Mouse (Mus musculus) adrenal gland, postnatal 14 days (tissue): ENCODE measurements around the gene Mrc2. TPM values are rescaled to one million over a fixed set of nuclear protein-coding genes. Genes with fewer than 3 reads are reported as not detected.

Source experiments
- DNase-seq: peaks from one replicate; pipeline ENCODE4 v3.0.0; 2021; ENCODE audit warnings: mixed read lengths
- long read RNA-seq, 2 experiments: library from polyadenylated mRNA; stranded (forward); transcript quantifications; one replicate each; pipeline ENCODE4 v2.0.0; 2021
- total RNA-seq: library from RNA; stranded (reverse); gene quantifications from 2 replicates; pipeline ENCODE4 v1.2.3, GENCODE M21; 2021

Mrc2 gene
- 20.4 and 21.7 TPM in 2 replicates for total RNA-seq
- long read RNA-seq, experiment 1, full-length matches to known transcripts: 3 of 7 reads
- long read RNA-seq, experiment 1, partial matches to known transcripts: 3 of 7 reads
- long read RNA-seq, experiment 1, other reads (novel, unspliced or antisense): 1 of 7 reads
- long read RNA-seq, experiment 2, full-length matches to known transcripts: 3 of 5 reads
- long read RNA-seq, experiment 2, partial matches to known transcripts: 1 of 5 reads
- long read RNA-seq, experiment 2, other reads (novel, unspliced or antisense): 1 of 5 reads

- DNase-seq: peak; percentile 59
These were observed at the start of gene Mrc2 for GRCm38 (mm10) chr11:105292124-105293071. Mrc2 (plus strand) TSS chr11:105292643.

GRCm38 (mm10) chr11:105246369-105246768 lies 46.1 kb upstream of the Mrc2 start:
- no peak for DNase-seq

- DNase-seq: no peak
These were observed 45.7 kb upstream of the Mrc2 start for GRCm38 (mm10) chr11:105246785-105247184.

DNA sequence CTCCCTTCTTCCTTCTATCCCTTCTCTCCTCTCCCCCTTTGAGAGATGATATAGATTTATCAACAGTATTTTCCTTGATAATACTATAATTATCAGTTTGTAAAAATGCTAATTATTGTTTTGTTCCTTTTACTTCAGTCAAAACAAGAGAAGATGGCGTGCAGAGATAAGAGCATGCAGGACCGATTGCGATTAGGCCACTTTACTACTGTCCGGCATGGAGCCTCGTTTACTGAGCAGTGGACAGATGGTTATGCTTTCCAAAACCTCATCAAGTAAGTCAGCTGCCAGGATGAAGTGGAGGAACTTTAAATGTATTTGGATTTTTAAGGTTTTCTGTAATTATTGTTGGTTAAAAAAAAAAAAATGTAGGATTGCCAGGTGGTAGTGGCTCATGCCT lies 45.1 kb upstream of the Mrc2 start:
- no peak for DNase-seq

DNA sequence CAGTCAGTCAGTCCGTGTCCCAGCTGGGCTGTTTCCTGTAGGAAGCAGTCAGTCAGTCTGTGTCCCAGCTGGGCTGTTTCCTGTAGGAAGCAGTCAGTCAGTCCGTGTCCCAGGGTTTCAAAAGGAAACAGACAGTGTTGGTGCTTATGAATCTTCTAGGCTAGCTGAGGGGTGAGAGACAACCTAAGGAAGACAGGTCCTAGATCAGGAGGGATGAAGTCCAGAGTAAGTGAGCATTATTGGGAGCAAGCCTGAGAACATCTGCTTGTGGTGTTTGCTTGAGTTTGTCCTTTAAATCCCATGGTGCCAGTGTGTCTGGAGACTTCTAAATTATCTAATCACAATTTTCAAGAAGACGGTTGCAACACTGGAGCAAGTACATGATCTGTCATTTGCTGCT lies 32.7 kb upstream of the Mrc2 start:
- DNase-seq: no peak

DNA sequence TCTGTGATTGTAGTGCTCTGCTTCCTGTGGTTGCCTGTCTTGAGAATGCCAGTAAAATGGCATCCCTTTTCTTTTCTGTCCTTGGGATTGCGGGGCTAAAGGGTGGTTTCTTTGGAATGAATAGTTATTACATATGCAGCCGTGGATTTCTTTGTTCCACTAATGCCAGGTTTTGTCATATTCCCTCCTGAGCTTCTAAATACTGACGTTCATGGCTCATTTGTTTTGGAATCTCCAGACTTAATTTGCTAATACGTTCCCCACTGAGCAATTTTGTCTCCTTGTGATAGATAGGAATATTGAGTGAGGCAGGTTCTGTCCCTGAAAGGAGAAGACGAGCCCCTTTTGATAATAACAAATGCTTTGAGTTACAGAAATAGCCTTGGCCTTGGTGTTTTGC lies 31.3 kb upstream of the Mrc2 start:
- no peak for DNase-seq

DNA sequence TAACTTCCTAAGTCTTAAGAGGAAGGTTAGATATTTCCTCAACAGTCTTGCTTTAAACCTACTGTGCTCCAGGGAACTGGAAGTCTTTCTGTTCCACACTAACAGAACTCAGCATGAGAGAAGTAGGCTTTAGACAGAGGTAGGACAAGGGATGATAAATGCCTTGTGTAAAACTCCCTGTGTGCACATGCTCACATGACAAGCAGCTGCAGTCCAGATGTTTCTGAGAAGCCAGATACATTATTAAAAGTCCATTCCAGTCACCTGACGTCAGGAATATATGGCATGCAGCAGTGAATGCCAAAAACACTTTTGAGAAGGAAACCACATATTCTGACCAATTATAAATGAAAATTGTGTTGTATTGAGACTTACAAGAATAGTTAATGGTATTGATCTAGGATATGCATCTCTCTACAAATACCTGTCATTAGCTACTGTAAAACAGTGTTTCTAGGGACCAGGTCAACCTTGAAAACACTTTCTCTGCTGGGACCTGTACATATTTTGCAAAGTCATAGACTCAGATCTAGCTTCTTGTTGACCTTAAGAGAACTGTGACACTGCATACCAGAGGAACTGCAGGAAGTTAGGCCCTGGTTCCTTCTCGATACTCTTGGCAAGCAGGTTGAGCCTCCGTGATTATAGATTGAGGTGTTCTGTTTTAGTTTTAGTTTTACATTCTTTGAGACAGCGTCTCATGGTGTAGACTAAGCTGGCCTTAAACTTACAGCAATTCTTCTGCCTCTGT lies 30.7 kb upstream of the Mrc2 start:
- DNase-seq: no peak

DNA sequence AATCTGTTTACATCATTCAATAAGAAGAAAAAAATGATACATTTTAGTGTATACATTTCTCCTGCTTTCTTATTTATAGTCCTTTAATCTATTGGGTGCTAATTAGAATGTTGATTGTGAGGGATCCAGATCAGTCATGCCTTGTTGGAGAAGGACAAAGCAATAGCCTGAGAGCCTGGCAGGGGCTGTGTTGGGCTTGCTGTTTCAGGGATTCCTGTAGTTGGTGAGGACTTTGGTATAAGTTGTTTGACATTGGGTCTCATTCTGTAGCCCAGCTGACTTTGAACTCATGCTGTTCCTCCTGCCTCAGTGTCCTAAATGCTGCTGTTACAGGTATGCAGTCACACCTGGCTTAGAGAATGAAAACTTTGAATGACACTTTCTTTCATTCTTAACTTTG lies 27.9 kb upstream of the Mrc2 start:
- no peak for DNase-seq

GRCm38 (mm10) chr11:105264988-105265387 lies 27.5 kb upstream of the Mrc2 start:
- DNase-seq: no peak

DNA sequence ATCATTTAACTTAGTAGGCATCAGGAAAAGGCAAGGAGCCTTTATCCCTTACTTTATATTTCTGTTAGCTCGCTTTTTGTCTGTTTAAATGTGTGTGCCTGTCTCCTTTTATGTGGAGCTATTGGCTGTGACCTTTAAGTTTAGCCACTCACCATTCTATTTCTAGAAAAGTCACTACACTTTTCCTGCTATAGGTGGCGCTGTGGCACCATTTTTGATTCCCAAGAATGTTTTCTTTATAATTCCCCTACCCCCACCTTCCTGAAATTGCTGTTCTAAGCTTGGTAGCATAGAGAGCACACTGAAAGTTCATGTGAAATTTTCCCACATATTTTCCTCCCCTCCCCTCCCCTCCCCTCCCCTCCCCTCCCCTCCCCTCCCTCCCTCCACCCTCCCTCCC lies 22.3 kb upstream of the Mrc2 start:
- peak; percentile 70 for DNase-seq

- no peak for DNase-seq
These were observed 12.0 kb upstream of the Mrc2 start for GRCm38 (mm10) chr11:105280456-105280855.

- no peak for DNase-seq
These were observed 11.2 kb upstream of the Mrc2 start for GRCm38 (mm10) chr11:105281291-105281690.

GRCm38 (mm10) chr11:105281763-105282459 lies 10.5 kb upstream of the Mrc2 start:
- DNase-seq: no peak

GRCm38 (mm10) chr11:105282460-105282859 lies 10.0 kb upstream of the Mrc2 start:
- no peak for DNase-seq

DNA sequence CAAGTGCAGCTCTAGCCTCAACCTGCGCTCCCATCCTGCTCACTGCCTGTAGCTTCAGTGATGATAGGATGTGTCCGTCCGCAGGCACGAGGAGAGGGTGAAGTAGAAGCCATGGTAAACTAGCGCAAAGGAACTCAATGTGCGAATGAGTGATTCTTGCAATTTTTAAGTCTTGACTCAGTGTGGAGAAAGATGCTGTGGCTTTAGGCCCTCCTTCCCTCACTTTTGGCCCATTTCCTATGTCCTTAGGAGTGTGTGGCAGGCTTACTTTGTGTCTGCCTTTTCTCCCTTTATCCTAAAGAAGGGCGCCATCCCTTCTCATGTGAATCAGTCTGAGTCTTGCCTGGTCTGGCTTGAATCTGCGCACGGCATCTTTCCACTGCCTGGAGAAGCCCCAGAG lies 9.4 kb upstream of the Mrc2 start:
- DNase-seq: no peak

GRCm38 (mm10) chr11:105285720-105286119 lies 6.7 kb upstream of the Mrc2 start:
- no peak for DNase-seq

- DNase-seq: no peak
These were observed 3.0 kb upstream of the Mrc2 start for GRCm38 (mm10) chr11:105289403-105289802.

DNA sequence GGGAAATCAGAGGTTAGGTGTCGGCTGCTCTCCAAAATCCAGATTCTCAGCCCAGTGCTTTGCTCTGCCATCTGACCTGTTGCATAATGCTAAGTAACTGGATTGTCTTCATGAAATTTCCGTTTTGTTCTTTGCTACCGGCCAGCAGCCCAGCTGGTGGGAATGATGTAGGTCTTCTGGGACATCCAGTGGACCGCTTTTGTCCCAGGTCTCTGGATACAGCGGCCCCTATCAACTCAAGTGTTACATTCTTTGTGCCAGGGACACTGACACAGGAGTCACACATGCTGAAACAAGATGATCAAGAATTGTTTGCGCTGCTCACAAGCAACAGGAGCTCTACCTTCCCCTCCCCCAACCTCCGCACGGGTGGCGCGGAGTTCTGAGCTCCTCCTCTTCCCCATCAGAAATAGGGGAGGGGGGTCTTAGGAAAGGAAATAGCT lies 741 bp upstream of the Mrc2 start:
- DNase-seq: peak; percentile 24

DNA sequence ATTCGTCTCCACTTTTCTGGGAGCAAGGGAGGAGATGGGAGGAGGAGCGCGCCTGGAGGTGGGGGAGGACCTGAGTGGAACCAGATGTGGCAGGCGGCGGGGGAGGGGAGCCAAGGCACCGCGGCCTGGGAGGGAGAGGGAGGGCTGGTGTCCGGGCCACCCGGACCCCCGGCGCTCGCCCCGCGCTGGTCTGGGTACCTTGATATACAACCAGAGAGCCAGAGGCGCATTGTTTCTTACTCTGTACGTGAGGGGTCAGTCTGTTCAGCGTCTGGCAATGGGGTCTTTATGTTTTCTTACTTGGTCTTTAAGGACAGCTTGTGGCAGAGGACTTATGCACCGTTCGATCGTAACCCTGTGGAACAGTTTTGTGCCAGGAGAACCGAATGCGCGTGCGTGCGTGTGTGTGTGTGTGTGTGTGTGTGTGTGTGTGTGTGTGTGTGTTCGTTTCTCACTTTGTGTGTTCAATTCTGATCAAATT lies 698 bp downstream of the Mrc2 start:
- peak; percentile 57 for DNase-seq

GRCm38 (mm10) chr11:105293901-105294494 lies 1.6 kb downstream of the Mrc2 start:
- DNase-seq: no peak

DNA sequence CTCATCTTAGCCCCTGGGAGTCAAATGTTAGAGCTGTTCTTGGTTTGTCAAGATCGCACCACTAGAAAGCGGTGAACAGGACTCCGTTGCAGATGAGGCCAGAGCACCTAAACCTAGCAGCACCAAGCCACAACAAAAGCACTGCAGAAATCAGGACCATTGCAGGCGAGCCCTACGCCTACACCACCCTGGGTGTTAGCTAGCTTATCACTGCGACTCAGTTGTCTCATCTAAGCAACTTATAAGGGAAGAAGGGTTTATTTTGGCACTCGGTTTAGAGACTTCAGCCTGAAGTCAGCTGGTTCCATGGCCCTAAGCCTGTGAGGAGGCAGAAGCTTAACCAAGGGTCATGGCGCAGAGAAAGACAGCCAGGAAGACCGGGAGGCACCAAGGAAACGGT lies 3.6 kb downstream of the Mrc2 start:
- no peak for DNase-seq

- no peak for DNase-seq
These were observed 17.8 kb downstream of the Mrc2 start for GRCm38 (mm10) chr11:105310197-105310596.
